In genomic region chr4:56597931-56598330, GRCm38 (mm10) we compare ENCODE assay signal across 20 mouse cellular contexts.
A peak's percentile ranks its signal among the peaks of the same experiment; 100 is the strongest.
DNase-seq lines count a peak whose midpoint lies in the region; ATAC-seq and TF ChIP-seq lines count a peak whose summit lies in the region.
"Had no signal": no experiment of that assay in that cellular context is flagged by ENCODE, and none has a peak within 500 bp of the region (broad histone marks: within the 10 kb centered on the region; RNA-seq: fewer than 3 reads in every experiment).

No protein-coding gene starts in this region.

- no peaks in the 10 kb centered on the region for H3K27me3 ChIP-seq in forebrain, embryonic 15.5 days
- no peaks in the 10 kb centered on the region for H3K27me3 ChIP-seq in forebrain, embryonic 12.5 days
- H3K27me3 ChIP-seq in heart, embryonic 11.5 days (ENCODE audit: control insufficient read depth, insufficient read depth, low read length) = no peaks in the 10 kb centered on the region
- no peaks in the 10 kb centered on the region for H3K27me3 ChIP-seq in stomach, postnatal 0 days (ENCODE audit: control insufficient read depth, insufficient read depth, low read length)
- H3K27me3 ChIP-seq: intestine, embryonic 15.5 days; limb, embryonic 13.5 days; megakaryocyte, embryonic 14.5 days had no signal

- H3K4me3 ChIP-seq in forebrain, embryonic 15.5 days = no peak overlapping the region
- H3K4me3 ChIP-seq in forebrain, embryonic 12.5 days (replicated peaks) = no peak overlapping the region
- no peak overlapping the region for H3K4me3 ChIP-seq in heart, embryonic 11.5 days (ENCODE audit: low read depth, low read length)
- H3K4me3 ChIP-seq in stomach, postnatal 0 days (ENCODE audit: low read depth, low read length) = no peak overlapping the region
- H3K4me3 ChIP-seq: intestine, embryonic 15.5 days; limb, embryonic 13.5 days; megakaryocyte, embryonic 14.5 days had no signal

- no peak overlapping the region for H3K9ac ChIP-seq in forebrain, embryonic 15.5 days (replicated peaks)
- no peak overlapping the region for H3K9ac ChIP-seq in forebrain, embryonic 12.5 days
- H3K9ac ChIP-seq in heart, embryonic 11.5 days (ENCODE audit: low read depth, low read length) = no peak overlapping the region
- no peak overlapping the region for H3K9ac ChIP-seq in stomach, postnatal 0 days (ENCODE audit: low read length)
- H3K9ac ChIP-seq: hindbrain, embryonic 14.5 days; intestine, embryonic 15.5 days; limb, embryonic 13.5 days had no signal

- DNase-seq in heart, postnatal 10 days = peak; percentile 25 to 33
- DNase-seq in lung, postnatal 36 days = peak; percentile 26
- no peak for DNase-seq in lung, postnatal 14 days
- no peak for DNase-seq in stomach, postnatal 0 days (ENCODE audit: low spot score)
- DNase-seq in kidney, adult 18-20 months = no peak
- DNase-seq: adrenal gland, adult 2 months; cerebellum, adult 11-12 months; cerebellum, postnatal 25 days; heart, adult 11 months; heart, postnatal 14 days; right cerebral cortex, adult 18-20 months; thymus, adult 2 months had no signal

- peak; percentile 24 for TF ChIP-seq CTCF in stomach, postnatal 0 days (IDR thresholded peaks at IDR 0.05; ENCODE audit: low read depth)

- no peak for TF ChIP-seq EP300 in stomach, postnatal 0 days (optimal IDR thresholded peaks at IDR 0.05)

- H3K36me3 ChIP-seq in forebrain, embryonic 15.5 days = no peaks in the 10 kb centered on the region
- no peaks in the 10 kb centered on the region for H3K36me3 ChIP-seq in forebrain, embryonic 12.5 days (replicated peaks)
- H3K36me3 ChIP-seq in heart, embryonic 11.5 days (ENCODE audit: control insufficient read depth, insufficient read depth, low read length) = no peaks in the 10 kb centered on the region
- no peaks in the 10 kb centered on the region for H3K36me3 ChIP-seq in stomach, postnatal 0 days (ENCODE audit: control insufficient read depth, insufficient read depth, low read length)
- H3K36me3 ChIP-seq: intestine, embryonic 15.5 days; limb, embryonic 13.5 days had no signal

- intact Hi-C loops in heart, postnatal 10 days (cut with DNase I) = no loop called here

- no peak overlapping the region for H3K4me2 ChIP-seq in forebrain, embryonic 15.5 days (replicated peaks)
- H3K4me2 ChIP-seq in forebrain, embryonic 12.5 days = no peak overlapping the region
- no peak overlapping the region for H3K4me2 ChIP-seq in heart, embryonic 11.5 days
- H3K4me2 ChIP-seq in stomach, postnatal 0 days (replicated peaks; ENCODE audit: low read depth) = no peak overlapping the region
- H3K4me2 ChIP-seq: hindbrain, embryonic 14.5 days; intestine, embryonic 15.5 days; limb, embryonic 13.5 days had no signal

- ATAC-seq in forebrain, embryonic 15.5 days (replicated peaks) = 0 out of 2 replicates have a peak, but pooled peaks have one; percentile 26
- no peak for ATAC-seq in forebrain, embryonic 12.5 days (ENCODE audit: low FRiP score)
- ATAC-seq in heart, embryonic 11.5 days (replicated peaks; ENCODE audit: insufficient number of reproducible peaks, low FRiP score, low TSS enrichment) = no peak
- ATAC-seq in stomach, postnatal 0 days (ENCODE audit: low FRiP score, low TSS enrichment) = no peak
- ATAC-seq: intestine, embryonic 15.5 days; midbrain, embryonic 16.5 days had no signal

- no peaks in the 10 kb centered on the region for H3K9me3 ChIP-seq in forebrain, embryonic 15.5 days
- H3K9me3 ChIP-seq in forebrain, embryonic 12.5 days = no peaks in the 10 kb centered on the region
- no peaks in the 10 kb centered on the region for H3K9me3 ChIP-seq in heart, embryonic 11.5 days (replicated peaks; ENCODE audit: control insufficient read depth, low read length)
- H3K9me3 ChIP-seq in stomach, postnatal 0 days (ENCODE audit: control insufficient read depth, low read length) = no peaks in the 10 kb centered on the region
- H3K9me3 ChIP-seq: intestine, embryonic 15.5 days had no signal

- no peak overlapping the region for H3K27ac ChIP-seq in forebrain, embryonic 15.5 days (replicated peaks)
- H3K27ac ChIP-seq in forebrain, embryonic 12.5 days = no peak overlapping the region
- no peak overlapping the region for H3K27ac ChIP-seq in heart, embryonic 11.5 days (ENCODE audit: low read depth, low read length)
- H3K27ac ChIP-seq in stomach, postnatal 0 days (replicated peaks) = no peak overlapping the region
- H3K27ac ChIP-seq: hindbrain, embryonic 14.5 days; intestine, embryonic 15.5 days; limb, embryonic 13.5 days had no signal

- H3K4me1 ChIP-seq in forebrain, embryonic 15.5 days = no peaks in the 10 kb centered on the region
- H3K4me1 ChIP-seq in forebrain, embryonic 12.5 days = no peaks in the 10 kb centered on the region
- H3K4me1 ChIP-seq in heart, embryonic 11.5 days (ENCODE audit: control insufficient read depth, insufficient read depth, low read length) = no peaks in the 10 kb centered on the region
- no peaks in the 10 kb centered on the region for H3K4me1 ChIP-seq in stomach, postnatal 0 days (replicated peaks; ENCODE audit: control insufficient read depth, insufficient read depth)
- H3K4me1 ChIP-seq: intestine, embryonic 15.5 days; limb, embryonic 13.5 days; megakaryocyte, embryonic 14.5 days had no signal

Comparison
In these comparisons a context has a peak if more than half of its experiments do, and no peak if none do; other contexts are left out.
1. DNase-seq: peak in heart, postnatal 10 days (2 of 2) and lung, postnatal 36 days (single experiment); none in lung, postnatal 14 days (single experiment), stomach, postnatal 0 days (single experiment) and kidney, adult 18-20 months (single experiment).